Mouse (Mus musculus): ENCODE results near the gene Man1a.

Man1a gene

GRCm38 (mm10) chr10:53922236-53922635 lies 154.2 kb downstream of the Man1a start:
- in situ Hi-C loops (cut with MboI, MseI) = no loop called here

- in situ Hi-C loops (cut with MboI, MseI) = no loop called here
Measured at GRCm38 (mm10) chr10:53917517-53917916, 158.9 kb downstream of the Man1a start.

GRCm38 (mm10) chr10:53915719-53916118 lies 160.7 kb downstream of the Man1a start:
- in situ Hi-C loops (cut with MboI, MseI) = no loop called here

GRCm38 (mm10) chr10:53914974-53915609 lies 161.3 kb downstream of the Man1a start:
- in situ Hi-C loops (cut with MboI, MseI) = no loop called here

GRCm38 (mm10) chr10:53913546-53914312 lies 162.7 kb downstream of the Man1a start:
- in situ Hi-C loops (cut with MboI, MseI) = no loop called here

- in situ Hi-C loops (cut with MboI, MseI) = loop anchor here (10.0 kb wide), 1 partner anchor 1475 kb away; no protein-coding TSS in a partner anchor
Measured at GRCm38 (mm10) chr10:53889512-53889911, 186.9 kb downstream of the Man1a start.

GRCm38 (mm10) chr10:53888382-53889110 lies 187.9 kb downstream of the Man1a start:
- in situ Hi-C loops (cut with MboI, MseI) = loop anchor here (10.0 kb wide), 1 partner anchor 1476 kb away; no protein-coding TSS in a partner anchor

GRCm38 (mm10) chr10:53886475-53886874 lies 189.9 kb downstream of the Man1a start:
- in situ Hi-C loops (cut with MboI, MseI) = loop anchor here (10.0 kb wide), 1 partner anchor 1478 kb away; no protein-coding TSS in a partner anchor

- in situ Hi-C loops (cut with MboI, MseI) = loop anchor here (10.0 kb wide), 1 partner anchor 1483 kb away; no protein-coding TSS in a partner anchor
Measured at GRCm38 (mm10) chr10:53881310-53881709, 195.1 kb downstream of the Man1a start.

- in situ Hi-C loops (cut with MboI, MseI) = no loop called here
Measured at GRCm38 (mm10) chr10:53875896-53876295, 200.5 kb downstream of the Man1a start.

- in situ Hi-C loops (cut with MboI, MseI) = no loop called here
Measured at GRCm38 (mm10) chr10:53874191-53874590, 202.2 kb downstream of the Man1a start.

- in situ Hi-C loops (cut with MboI, MseI) = loop anchor here (10.0 kb wide), 1 partner anchor 201 kb away; no protein-coding TSS in a partner anchor
Measured at GRCm38 (mm10) chr10:53863486-53864357, 212.7 kb downstream of the Man1a start.

GRCm38 (mm10) chr10:53859879-53860278 lies 216.5 kb downstream of the Man1a start:
- in situ Hi-C loops (cut with MboI, MseI) = loop anchor here (10.0 kb wide), 1 partner anchor 205 kb away; no protein-coding TSS in a partner anchor

GRCm38 (mm10) chr10:53859224-53859623 lies 217.2 kb downstream of the Man1a start:
- in situ Hi-C loops (cut with MboI, MseI) = no loop called here
